Mouse (Mus musculus) layer of hippocampus, postnatal 36 days (tissue): ENCODE results near the gene 4930469K13Rik. TPM values are rescaled to one million over a fixed set of nuclear protein-coding genes. Genes with fewer than 3 reads are reported as not detected.
A peak's percentile ranks its signal among the peaks of the same experiment; 100 is the strongest.

Experiments
- DNase-seq, 2 experiments: peaks; one replicate each; pipeline ENCODE4 v3.0.0; 2022
- total RNA-seq, 2 experiments: library from RNA; stranded (reverse); gene quantifications; 2 replicates each; pipeline ENCODE4 v1.2.3; 2021

Gene 4930469K13Rik
- total RNA-seq, 2 experiments from 2014 or later = not detected

DNA sequence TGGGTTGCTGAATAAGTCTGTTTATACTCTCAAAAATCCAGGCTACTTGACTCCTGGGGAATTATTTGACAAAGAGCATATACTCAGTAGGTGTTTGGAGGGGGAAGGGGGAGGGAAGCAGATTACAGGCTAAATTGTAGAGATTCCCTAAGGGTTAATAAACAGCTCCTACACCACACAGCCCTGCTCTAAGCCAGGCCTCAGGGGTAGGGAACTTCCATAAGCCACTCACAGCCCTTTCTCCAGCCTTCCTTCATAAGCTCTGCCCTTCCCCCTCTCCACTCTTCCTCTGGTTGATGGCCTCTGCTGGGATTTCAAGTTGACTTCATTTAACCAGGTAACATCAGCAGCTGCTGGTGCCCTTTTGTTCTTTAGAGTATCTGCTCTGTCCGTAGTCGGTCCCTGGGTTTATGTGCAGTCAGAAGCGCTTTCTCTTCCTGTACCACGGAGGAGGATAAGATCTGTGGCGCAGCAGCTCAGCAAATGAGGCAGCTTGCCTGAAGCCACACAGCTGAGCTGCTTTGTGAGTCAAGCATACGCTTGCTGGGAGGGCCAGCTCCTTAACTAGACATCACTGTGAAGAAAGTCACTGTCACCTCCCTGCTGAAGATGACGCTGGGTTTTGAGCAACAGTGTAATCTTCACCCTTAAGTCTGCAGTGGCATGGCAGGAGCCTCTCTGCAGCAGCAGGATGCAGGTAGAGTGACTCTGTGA, 159.6 kb downstream of the 4930469K13Rik start:
- DNase-seq = no peak

DNA sequence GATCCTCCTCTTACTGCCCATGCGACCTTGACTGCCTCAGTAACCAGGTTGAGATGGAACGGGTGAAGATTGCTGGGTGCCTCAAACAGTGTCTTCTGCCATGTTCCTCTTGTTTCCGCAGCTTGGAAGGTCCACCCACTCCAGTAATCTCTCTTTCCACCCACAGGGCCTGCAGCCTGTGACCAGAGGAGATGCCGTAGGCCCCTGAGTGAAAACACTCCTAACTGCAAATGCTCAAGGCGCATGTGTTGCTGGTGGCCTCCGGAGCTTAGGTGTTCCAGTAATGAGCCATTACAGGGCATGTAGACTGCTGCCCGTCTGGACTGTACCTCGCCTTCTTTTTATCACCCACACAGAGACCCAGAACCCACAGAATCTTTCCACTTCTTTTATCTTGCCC, 160.7 kb downstream of the 4930469K13Rik start:
- no peak for DNase-seq

DNA sequence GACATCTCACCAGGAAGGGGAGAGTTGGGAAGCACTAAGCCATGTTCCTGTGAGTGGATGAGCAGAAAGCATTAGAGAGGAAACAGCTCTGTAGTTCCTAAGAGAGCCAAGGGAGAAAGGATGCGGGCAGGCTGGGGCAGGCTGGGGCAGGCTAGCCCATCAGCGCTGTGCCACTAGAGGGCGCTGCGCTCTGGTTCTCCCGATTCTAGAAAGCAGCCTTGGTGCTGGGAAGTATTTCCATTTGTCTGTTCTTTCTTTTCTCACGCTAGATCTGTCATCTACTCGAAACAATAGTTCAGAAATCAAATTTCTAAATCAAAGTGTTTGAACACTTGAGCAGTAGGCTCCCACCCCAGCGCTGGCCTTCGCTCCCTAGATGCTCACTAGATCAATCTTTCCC, 164.1 kb downstream of the 4930469K13Rik start:
- DNase-seq = no peak

DNA sequence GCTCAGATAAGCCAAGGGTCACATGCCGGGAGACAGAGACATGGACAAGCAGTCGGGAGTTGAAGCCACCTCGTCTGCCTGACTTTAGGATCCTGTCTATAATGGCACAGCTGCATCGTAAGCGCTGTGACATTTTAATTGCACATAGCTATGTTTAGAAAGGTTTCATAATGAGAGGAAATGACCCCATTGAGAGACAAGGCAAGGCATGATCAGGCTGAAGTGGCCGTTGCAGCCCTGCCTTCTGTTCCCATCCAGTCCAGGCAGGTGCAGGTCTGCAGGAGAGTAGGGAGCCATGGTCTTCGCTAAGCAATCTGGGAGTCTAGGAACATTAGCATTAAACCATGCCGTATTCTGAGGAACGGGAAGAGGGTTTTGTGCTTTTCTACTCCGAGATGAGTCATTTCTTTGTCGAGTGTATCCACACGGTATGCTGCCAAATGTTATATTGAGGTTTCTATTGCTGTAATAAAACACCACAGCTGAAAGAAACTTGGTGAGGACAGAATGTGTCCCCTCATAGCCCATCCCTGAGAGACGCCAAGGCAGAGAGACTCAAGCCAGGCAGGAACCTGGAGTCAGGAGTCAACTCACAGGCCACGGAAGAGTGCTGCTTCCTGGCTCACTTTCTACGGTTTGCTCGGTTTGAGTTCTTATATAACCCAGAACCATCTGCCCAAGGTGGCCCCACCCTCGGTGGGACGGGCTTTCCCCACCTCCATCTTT, 165.8 kb downstream of the 4930469K13Rik start:
- DNase-seq = no peak

DNA sequence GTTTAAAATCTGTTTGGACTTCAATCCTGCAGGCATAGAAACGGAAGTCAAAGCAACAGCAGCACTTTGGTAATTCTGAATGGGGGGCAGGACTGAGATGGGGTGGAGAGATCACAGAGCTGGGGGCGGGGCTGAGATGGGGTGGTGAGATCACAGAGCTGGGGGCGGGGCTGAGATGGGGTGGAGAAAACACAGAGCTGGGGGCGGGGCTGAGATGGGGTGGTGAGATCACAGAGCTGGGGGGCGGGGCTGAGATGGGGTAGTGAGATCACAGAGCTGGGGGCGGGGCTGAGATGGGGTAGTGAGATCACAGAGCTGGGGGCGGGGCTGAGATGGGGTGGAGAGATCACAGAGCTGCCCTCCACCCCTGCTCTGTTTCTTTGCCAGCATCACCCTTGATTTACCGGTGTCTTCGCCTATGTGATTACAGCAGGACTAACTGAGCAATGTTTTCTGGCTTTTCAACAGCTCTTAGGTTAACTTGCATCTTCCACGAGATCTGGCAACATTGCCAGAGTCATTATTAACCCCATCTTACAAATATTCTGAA, 166.4 kb downstream of the 4930469K13Rik start:
- DNase-seq = no peak

DNA sequence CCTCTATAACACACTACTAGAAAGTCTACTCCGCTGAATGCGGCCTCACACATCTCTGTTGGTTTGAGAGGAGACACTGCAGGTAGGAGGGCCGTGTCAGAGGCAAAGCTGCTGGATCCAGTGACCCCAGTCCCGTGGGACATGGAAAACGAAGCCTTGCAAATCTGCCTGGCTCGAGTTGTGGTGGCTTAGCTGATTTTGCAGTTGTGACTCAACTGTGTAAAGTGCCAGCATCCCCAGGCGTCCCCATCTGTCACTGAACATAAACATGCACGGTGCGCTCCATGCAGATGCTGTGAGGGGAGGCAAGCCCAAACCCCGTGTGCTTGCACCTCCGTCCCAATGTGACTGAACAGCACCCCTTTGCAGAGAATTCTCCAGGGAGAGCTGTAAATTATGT, 168.9 kb downstream of the 4930469K13Rik start:
- no peak for DNase-seq

DNA sequence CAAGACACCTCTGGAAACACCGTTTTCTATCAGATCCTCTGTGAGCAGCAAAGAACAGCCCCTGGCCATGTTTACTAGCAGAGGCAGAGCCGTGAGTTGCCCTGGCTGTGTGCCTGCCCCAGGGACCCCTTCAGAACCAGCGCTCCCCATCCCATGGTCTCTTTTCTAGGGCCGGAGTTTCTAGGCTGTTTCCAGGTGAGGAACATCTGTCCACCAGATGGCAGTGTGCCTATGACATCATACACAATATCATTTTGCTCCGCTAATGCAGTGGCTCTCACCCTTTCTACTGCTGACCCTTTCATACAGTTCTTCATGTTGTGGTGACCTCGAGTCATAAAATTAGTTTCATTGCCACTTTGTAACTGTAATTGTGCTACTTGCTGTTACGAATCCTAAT, 169.7 kb downstream of the 4930469K13Rik start:
- DNase-seq = no peak

DNA sequence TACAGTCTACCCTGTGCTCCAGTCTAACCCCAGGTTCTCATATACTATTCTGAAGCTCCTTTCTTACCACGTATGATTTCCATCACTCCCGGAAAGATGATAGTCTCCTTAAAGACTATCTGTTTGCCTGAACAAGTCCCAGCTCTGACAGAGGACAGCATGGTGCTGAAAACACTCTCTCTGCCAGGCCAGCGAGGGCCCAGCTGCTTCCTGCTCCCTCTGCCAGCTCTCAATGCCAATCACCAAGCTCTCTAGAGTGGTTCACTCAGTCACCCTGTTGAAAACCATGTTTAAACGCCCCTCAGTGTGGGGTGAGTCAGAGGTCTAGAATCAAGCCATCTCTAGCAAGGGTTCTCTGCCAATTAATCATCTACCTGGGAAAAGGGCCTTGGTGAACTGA, 170.5 kb downstream of the 4930469K13Rik start:
- DNase-seq = peak in 1 of 2 experiments; percentile 48

DNA sequence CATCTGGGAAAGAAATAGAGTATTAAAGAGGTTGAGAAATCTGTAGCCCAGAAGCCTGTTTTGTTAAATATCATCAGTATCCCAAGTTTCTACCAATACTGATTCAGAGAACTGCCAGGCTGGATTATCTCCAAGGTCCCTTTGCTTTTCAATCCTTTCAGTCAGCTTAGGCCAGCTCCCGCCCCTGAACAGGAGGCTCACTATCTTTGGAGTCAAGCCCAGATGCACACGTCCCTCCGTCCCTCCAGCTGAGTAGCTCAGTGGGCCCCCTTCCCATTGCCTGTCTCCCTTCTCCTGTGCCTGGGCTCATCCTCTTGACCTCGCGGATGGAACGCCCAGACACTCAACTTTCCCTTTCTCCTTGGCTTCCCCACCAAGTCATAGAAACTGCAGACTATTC, 171.0 kb downstream of the 4930469K13Rik start:
- DNase-seq = no peak

DNA sequence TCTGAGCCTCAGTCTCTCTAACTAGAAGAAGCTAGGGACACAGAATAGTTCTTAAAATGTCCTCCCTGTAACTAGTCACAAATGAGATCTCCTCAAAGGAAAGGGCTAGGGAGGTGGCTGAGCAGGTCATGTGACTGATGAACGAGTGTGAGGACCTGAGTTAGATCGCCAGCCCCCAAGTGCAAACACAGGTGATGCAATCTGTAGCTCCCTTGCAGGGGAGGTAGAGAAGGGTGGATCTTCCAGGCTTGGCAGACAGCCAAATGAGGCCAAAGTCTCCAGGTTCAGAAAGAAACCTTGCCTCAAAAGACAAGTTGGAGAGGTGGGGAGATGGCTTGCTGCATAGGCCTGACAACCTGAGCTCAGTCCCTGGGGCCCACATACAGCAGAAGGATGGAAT, 171.8 kb downstream of the 4930469K13Rik start:
- DNase-seq = no peak

DNA sequence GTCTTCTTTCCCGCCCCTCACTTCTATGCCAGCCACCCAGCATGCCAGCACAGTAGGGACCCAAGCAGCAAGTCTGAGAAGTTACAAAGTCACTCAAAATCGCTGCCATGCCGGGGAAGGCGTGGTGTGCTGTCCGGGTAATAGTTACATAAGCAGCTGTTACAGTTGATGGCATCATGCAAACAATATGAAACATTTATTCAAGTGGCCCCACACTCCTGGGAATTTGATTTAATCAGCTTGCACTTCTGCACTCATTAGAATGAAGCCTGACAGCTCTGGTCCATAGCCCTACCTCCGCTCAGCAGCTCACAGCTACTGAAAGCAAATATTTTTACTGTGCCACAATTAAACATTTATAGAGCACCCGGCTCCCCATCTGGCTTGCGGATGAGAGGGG, 172.6 kb downstream of the 4930469K13Rik start:
- DNase-seq = no peak

Other genes with a start within 250 kb of the 4930469K13Rik start
- under 1 TPM; 0.20 TPM for gene Kcnmb1, start 135.5 kb downstream of the 4930469K13Rik start, total RNA-seq
- gene Kcnip1, start 105.4 kb downstream of the 4930469K13Rik start, total RNA-seq = 10 to 100 TPM; 20.6 to 21.0 TPM
- gene Lcp2, start 51.6 kb downstream of the 4930469K13Rik start, total RNA-seq = 1 to 10 TPM; 3.9 to 6.1 TPM
- not detected for gene Foxi1, start 109.5 kb upstream of the 4930469K13Rik start, total RNA-seq
- under 1 TPM; 0.78 to 0.97 TPM for gene Fam196b, start 216.3 kb upstream of the 4930469K13Rik start, total RNA-seq